8 mouse cellular contexts compared by ENCODE assay signal in genomic region chr1:156558024-156558930, GRCm38 (mm10). TPM values are rescaled to one million over a fixed set of nuclear protein-coding genes. Genes with fewer than 3 reads are reported as not detected.
A peak's percentile ranks its signal among the peaks of the same experiment; 100 is the strongest.
DNase-seq lines count a peak whose midpoint lies in the region; ATAC-seq and TF ChIP-seq lines count a peak whose summit lies in the region.

Gene Abl2 (plus strand): TSS chr1:156558786.

- peak; percentile 97 for ATAC-seq in Patski
- peak; percentile 96 for ATAC-seq in hindbrain, embryonic 14.5 days (ENCODE audit: low FRiP score)

- peak within 1 kb of the TSS; percentile 99 for H3K9ac ChIP-seq in hindbrain, embryonic 14.5 days

- H3K4me1 ChIP-seq in hindbrain, embryonic 14.5 days (replicated peaks; ENCODE audit: control insufficient read depth, insufficient read depth, low read length): peaks cover 18% of the 10 kb centered on the region

- no peaks in the 10 kb centered on the region for H3K27me3 ChIP-seq in Patski
- no peaks in the 10 kb centered on the region for H3K27me3 ChIP-seq in hindbrain, embryonic 14.5 days (ENCODE audit: control insufficient read depth, insufficient read depth, low read length)

- POLR2A ChIA-PET in Patski (lab: Charles Lee): interaction anchor here (0.9 to 1.0 kb wide), 3 partner anchors 9 to 33 kb away, joined by 3 read pairs; no protein-coding TSS in a partner anchor

- TF ChIP-seq CTCF in Patski (IDR thresholded peaks at IDR 0.05): no peak

- H3K4me2 ChIP-seq in hindbrain, embryonic 14.5 days (replicated peaks): peak within 1 kb of the TSS; percentile 63

- DNase-seq in Patski (ENCODE audit: low read depth, low spot score): no peak
- DNase-seq in cerebellum, postnatal 14 days: peak; percentile 92 to 94
- peak; percentile 74 to 79 for DNase-seq in frontal cortex, postnatal 25 days (ENCODE audit: low spot score in 2 of 2)
- peak; percentile 89 for DNase-seq in hindbrain, embryonic 14.5 days (ENCODE audit: low spot score)
- peak; percentile 77 for DNase-seq in left cerebral cortex, adult 11 months (ENCODE audit: low spot score)
- DNase-seq in lung, postnatal 4 days: peak; percentile 93 to 94
- peak; percentile 86 for DNase-seq in retina, postnatal 7 days (ENCODE audit: low read depth, low spot score)
- peak; percentile 80 for DNase-seq in urinary bladder, adult 2 months (ENCODE audit: low spot score)

- CTCF ChIA-PET in Patski (lab: Charles Lee): no interaction called here

- peak within 1 kb of the TSS; percentile 98 for H3K27ac ChIP-seq in hindbrain, embryonic 14.5 days

- in situ Hi-C loops in Patski (cut with MboI; ENCODE audit: low pct_unique_long_range_greater_than_20kb): no loop called here

- 9% methylated on average over 59 of the region's 60 CpGs for WGBS in hindbrain, embryonic 14.5 days

- peak within 1 kb of the TSS; percentile 97 for H3K4me3 ChIP-seq in hindbrain, embryonic 14.5 days (replicated peaks; ENCODE audit: low read length)

- no peaks in the 10 kb centered on the region for H3K36me3 ChIP-seq in hindbrain, embryonic 14.5 days (replicated peaks; ENCODE audit: control insufficient read depth, insufficient read depth)

- no peaks in the 10 kb centered on the region for H3K9me3 ChIP-seq in hindbrain, embryonic 14.5 days (ENCODE audit: control insufficient read depth, low read length)

RNA-seq across cellular contexts. Expression of gene Abl2, which starts in this region (rescaled TPM):
- polyA plus RNA-seq in Patski (2021): 21.7 TPM
- polyA plus RNA-seq in hindbrain, embryonic 14.5 days (2014; fragmentation: Nextera tagmentation; extraction: Ambion mirVana): 8.1 and 9.2 TPM in 2 replicates
- 7.0 and 9.0 TPM in 2 replicates for polyA plus RNA-seq in urinary bladder, adult 2 months (2012; rRNA removed)
